Mouse (Mus musculus) heart, embryonic 11.5 days (tissue): ENCODE results near the gene Nfic. TPM values are rescaled to one million over a fixed set of nuclear protein-coding genes. Genes with fewer than 3 reads are reported as not detected.

Experiments
- ATAC-seq: fragments of 200-750 bp; cut with Nextera tagmentation; replicated peaks from 2 replicates; pipeline ENCODE4 v1.8.0; 2017; ENCODE audit warnings: moderate library complexity; ENCODE audit not compliant: insufficient number of reproducible peaks, low FRiP score, low TSS enrichment
- H3K27ac ChIP-seq: fragments of 300-500 bp; sonication (generic); 2 replicates; pipeline ENCODE4 v1.5.1; 2014; ENCODE audit warnings: mild to moderate bottlenecking, low read depth, low read length
- H3K27me3 ChIP-seq: fragments of 300-500 bp; sonication (generic); 2 replicates; pipeline ENCODE4 v1.6.1; 2014; ENCODE audit warnings: mild to moderate bottlenecking, low read length, mixed read lengths; ENCODE audit not compliant: control insufficient read depth, insufficient read depth
- H3K36me3 ChIP-seq: fragments of 300-500 bp; sonication (generic); 2 replicates; pipeline ENCODE4 v1.6.1; 2014; ENCODE audit warnings: mild to moderate bottlenecking, low read length, moderate library complexity, mixed read lengths; ENCODE audit not compliant: control insufficient read depth, insufficient read depth
- H3K4me1 ChIP-seq: fragments of 300-500 bp; sonication (generic); 2 replicates; pipeline ENCODE4 v1.6.1; 2014; ENCODE audit warnings: low read length; ENCODE audit not compliant: control insufficient read depth, insufficient read depth
- H3K4me2 ChIP-seq: fragments of 300-500 bp; sonication (generic); 2 replicates; pipeline ENCODE4 v1.6.1; 2014; ENCODE audit warnings: mild to moderate bottlenecking, moderate library complexity
- H3K4me3 ChIP-seq: fragments of 300-500 bp; sonication (generic); 2 replicates; pipeline ENCODE4 v1.5.1; 2014; ENCODE audit warnings: low read depth, low read length
- H3K9ac ChIP-seq: fragments of 300-500 bp; sonication (generic); 2 replicates; pipeline ENCODE4 v1.6.1; 2014; ENCODE audit warnings: mild to moderate bottlenecking, low read depth, low read length, moderate library complexity
- H3K9me3 ChIP-seq: fragments of 300-500 bp; sonication (generic); replicated peaks from 2 replicates; pipeline ENCODE4 v1.6.1; 2016; ENCODE audit warnings: low read length; ENCODE audit not compliant: control insufficient read depth
- WGBS: fragments of 180-500 bp; shearing (Covaris S2); extraction: QIAGEN DNeasy Blood & Tissue Kit; methylation state at CpG from one replicate; pipeline ENCODE4 v1.1.7; 2014; ENCODE audit not compliant: insufficient replicate concordance; 5-methylcytosine and 5-hydroxymethylcytosine counted together
- polyA plus RNA-seq: library from polyadenylated mRNA; unstranded; fragments of >200 nt; fragmentation: Nextera tagmentation; extraction: Ambion mirVana; gene quantifications from 2 replicates; pipeline ENCODE4 v1.2.1, GENCODE M21; 2014

The Nfic gene
- polyA plus RNA-seq, 1 experiment from 2014 or later, result 28.1 TPM

GRCm38 (mm10) chr10:81399296-81399695 lies 56.1 kb downstream of the Nfic start:
- WGBS, result 63% methylated on average over 5 of the region's 5 CpGs
- Histone ChIP-seq H3K36me3 (peaks cover 7% of the 10 kb centered on the region; the same call in 1 of the 2 replicates), H3K27me3 (peaks cover 16% of the 10 kb centered on the region), H3K9ac (peak overlapping the region; percentile 34; the same call in 1 of the 2 replicates), H3K4me3 (no peak overlapping the region), H3K9me3 (no peaks in the 10 kb centered on the region), H3K4me1 (peaks cover 29% of the 10 kb centered on the region), H3K4me2 (no peak overlapping the region), H3K27ac (no peak overlapping the region)
- no peak for ATAC-seq

- Histone ChIP-seq H3K27me3 (peaks cover 9% of the 10 kb centered on the region), H3K4me1 (peaks cover 27% of the 10 kb centered on the region), H3K36me3 (peaks cover 7% of the 10 kb centered on the region; the same call in 1 of the 2 replicates), H3K9ac (no peak overlapping the region), H3K27ac (no peak overlapping the region), H3K4me2 (no peak overlapping the region), H3K9me3 (no peaks in the 10 kb centered on the region), H3K4me3 (no peak overlapping the region)
- no peak for ATAC-seq
- WGBS, result 72% methylated on average over 5 of the region's 5 CpGs
Measured at GRCm38 (mm10) chr10:81396749-81397148, 58.7 kb downstream of the Nfic start.

DNA sequence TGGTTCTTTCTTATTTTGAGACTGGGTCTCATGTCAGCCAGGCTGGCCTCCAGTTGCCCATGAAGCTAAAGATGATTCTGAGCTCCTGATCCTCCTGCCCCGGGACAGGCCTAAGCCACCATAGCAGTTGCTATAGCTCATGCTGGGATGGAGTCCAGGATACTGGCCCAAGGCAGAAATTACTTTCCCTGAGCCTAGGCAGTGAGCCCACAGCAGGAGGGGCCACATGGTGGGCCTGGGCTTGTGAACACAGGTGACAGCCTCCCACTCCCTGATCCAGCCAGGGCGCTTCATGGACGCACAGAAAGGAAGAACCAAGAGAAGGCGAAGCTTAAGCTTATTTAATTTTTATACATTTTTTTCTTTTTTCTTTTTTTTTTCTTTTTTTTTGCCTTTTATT lies 59.6 kb downstream of the Nfic start:
- no peak overlapping the region for H3K9ac ChIP-seq
- H3K4me2 ChIP-seq, result no peak overlapping the region
- peaks cover 7% of the 10 kb centered on the region; the same call in 1 of the 2 replicates for H3K36me3 ChIP-seq
- H3K4me1 ChIP-seq, result peaks cover 18% of the 10 kb centered on the region
- no peak overlapping the region for H3K4me3 ChIP-seq
- H3K9me3 ChIP-seq, result no peaks in the 10 kb centered on the region
- ATAC-seq, result no peak
- H3K27ac ChIP-seq, result no peak overlapping the region
- 85% methylated on average over 4 of the region's 4 CpGs for WGBS
- H3K27me3 ChIP-seq, result peaks cover 9% of the 10 kb centered on the region

DNA sequence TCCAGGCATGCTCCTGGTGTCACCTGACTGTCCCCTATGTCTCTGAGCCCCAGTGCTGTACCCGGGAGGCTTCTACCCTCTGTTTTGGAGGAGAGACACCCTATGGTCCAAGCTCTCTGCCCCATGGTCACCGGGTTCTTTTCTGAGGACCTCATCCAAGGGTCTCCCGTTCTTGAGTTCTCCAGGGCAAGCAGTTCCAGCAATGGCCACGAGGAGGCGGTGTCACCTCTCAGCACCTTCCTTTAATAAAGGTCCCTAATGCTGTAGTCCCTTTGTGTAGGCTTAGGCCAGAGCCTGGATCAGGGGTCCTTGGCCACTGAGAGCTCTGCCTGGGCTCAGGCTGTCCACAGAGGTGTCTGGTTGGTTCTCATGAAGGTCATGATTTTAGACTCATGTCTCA lies 60.3 kb downstream of the Nfic start:
- ATAC-seq, result no peak
- Histone ChIP-seq H3K4me2 (no peak overlapping the region), H3K36me3 (peaks cover 5% of the 10 kb centered on the region; the same call in 1 of the 2 replicates), H3K27ac (no peak overlapping the region), H3K4me3 (no peak overlapping the region), H3K9ac (no peak overlapping the region), H3K9me3 (no peaks in the 10 kb centered on the region), H3K4me1 (peaks cover 17% of the 10 kb centered on the region), H3K27me3 (peaks cover 3% of the 10 kb centered on the region)
- WGBS, result 9% methylated on average over 5 of the region's 5 CpGs

DNA sequence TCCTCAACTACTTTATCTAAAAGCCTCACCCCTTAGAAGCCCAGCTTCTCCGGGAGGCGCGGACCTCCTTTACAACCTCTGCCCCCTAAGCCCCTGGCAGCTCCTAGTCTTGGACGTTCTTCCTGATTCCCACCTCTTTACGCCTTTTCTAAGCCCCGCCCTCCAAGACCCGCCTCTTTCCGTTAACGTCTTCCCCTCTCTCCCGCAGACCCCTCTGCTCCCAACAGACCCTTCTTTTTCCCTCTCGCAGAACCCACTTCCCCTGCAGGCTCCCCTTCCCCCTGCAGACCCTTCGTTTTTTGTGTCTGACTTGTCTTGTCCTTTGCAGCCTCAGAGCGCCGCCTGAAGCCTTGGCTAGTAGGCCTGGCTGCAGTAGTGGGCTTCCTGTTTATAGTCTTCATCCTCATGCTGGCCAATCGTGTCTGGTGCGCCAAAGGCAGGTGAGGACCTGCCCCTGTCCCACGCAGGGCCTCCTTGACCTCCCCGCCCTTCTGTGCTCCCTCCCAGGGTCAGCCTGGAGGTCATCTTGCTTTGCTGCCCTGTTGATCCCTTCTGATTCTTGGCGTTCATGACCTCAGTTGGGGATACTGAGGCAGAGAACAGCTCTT lies 61.9 kb downstream of the Nfic start:
- peak overlapping the region; percentile 36 for H3K4me3 ChIP-seq
- H3K4me2 ChIP-seq, result peak overlapping the region; percentile 66
- H3K36me3 ChIP-seq, result no peaks in the 10 kb centered on the region
- H3K9me3 ChIP-seq, result no peaks in the 10 kb centered on the region
- 4% methylated on average over 19 of the region's 19 CpGs for WGBS
- peaks cover 23% of the 10 kb centered on the region for H3K4me1 ChIP-seq
- no peak for ATAC-seq
- no peaks in the 10 kb centered on the region for H3K27me3 ChIP-seq
- peak overlapping the region; percentile 65 for H3K9ac ChIP-seq
- peak overlapping the region; percentile 31; the same call in 1 of the 2 replicates for H3K27ac ChIP-seq

DNA sequence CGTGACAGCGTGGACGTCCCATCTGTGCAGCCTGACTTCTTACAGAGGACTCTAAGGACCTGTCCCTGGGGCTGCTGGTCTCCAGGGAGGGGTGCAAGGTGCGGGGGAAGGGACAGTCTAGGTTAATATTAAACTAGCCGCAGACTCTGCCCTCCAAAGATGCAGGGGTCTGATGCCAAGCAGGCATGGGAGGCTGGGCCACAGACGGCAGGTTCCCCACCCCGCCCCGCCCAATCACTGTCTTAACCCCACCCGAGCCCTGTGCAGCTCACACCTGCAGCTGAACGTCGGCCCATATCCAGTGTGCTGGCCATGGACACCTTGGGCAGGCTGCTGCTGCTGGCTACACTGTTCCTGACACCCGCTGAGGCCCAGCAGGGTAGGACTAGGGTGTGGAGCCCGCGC lies 62.7 kb downstream of the Nfic start, which contains the start of gene Smim24:
TSS of gene Smim24 (plus strand) at position 271 of the 405 bp plus-strand sequence.
- H3K27me3 ChIP-seq, result no peaks in the 10 kb centered on the region
- H3K27ac ChIP-seq, result peak within 1 kb of the TSS; percentile 62; the same call in 1 of the 2 replicates
- ATAC-seq, result no peak
- no peaks in the 10 kb centered on the region for H3K9me3 ChIP-seq
- peaks cover 6% of the 10 kb centered on the region for H3K36me3 ChIP-seq
- H3K4me2 ChIP-seq, result peak within 1 kb of the TSS; percentile 66
- H3K4me3 ChIP-seq, result peak within 1 kb of the TSS; percentile 36
- WGBS, result 55% methylated on average over 14 of the region's 14 CpGs
- peak within 1 kb of the TSS; percentile 65 for H3K9ac ChIP-seq
- H3K4me1 ChIP-seq, result peaks cover 23% of the 10 kb centered on the region

DNA sequence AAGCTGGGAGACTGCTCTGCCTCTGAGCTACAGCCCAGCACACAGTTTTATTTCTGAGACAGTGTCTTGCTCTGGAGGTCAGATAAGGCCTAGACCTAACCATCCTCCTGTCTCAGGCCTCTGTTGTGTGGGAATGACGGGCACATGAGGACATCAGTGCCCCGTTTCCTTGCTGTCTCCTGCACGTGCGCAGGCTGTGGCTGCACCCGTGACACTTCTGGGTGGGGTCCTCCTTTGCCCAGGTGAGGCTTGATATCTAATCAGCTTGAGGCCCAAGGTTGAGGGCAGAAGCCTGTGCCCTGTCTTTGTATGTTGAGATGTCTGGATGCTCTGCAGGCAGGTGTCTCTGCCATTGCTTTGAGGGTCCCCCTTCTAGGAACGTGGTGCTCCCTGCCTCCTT lies 63.2 kb downstream of the Nfic start:
- 83% methylated on average over 6 of the region's 6 CpGs for WGBS
- Histone ChIP-seq H3K4me3 (no peak overlapping the region), H3K4me1 (peaks cover 23% of the 10 kb centered on the region), H3K27me3 (no peaks in the 10 kb centered on the region), H3K9ac (no peak overlapping the region), H3K27ac (no peak overlapping the region), H3K36me3 (peaks cover 12% of the 10 kb centered on the region), H3K9me3 (no peaks in the 10 kb centered on the region), H3K4me2 (no peak overlapping the region)
- ATAC-seq, result no peak

DNA sequence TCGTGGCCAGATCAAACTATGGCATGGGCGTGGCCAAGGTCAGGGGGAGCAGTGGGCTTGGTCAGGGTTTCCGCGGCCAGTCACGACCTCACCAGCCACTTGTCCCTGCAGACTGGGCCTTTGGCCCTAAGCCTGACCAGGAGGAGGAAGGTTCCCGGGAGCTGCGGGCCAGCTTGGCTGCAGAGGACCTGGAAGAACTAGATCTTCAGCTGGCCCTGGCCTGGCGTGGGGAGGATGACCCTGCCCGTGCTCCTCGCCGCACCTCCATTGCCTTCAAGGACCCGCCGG lies 64.8 kb downstream of the Nfic start:
- WGBS, result 80% methylated on average over 13 of the region's 13 CpGs
- Histone ChIP-seq H3K27me3 (no peaks in the 10 kb centered on the region), H3K36me3 (peaks cover 23% of the 10 kb centered on the region), H3K4me2 (no peak overlapping the region), H3K9me3 (no peaks in the 10 kb centered on the region), H3K27ac (no peak overlapping the region), H3K9ac (no peak overlapping the region), H3K4me3 (no peak overlapping the region), H3K4me1 (peaks cover 26% of the 10 kb centered on the region)
- ATAC-seq, result no peak
